Mouse (Mus musculus) small intestine, adult 2 months (tissue): ENCODE measurements around the gene Elovl2. TPM values are rescaled to one million over a fixed set of nuclear protein-coding genes. Genes with fewer than 3 reads are reported as not detected.
"Not testable (repeated sequence)": the region's sequence is repeated elsewhere in the genome, so short reads cannot be mapped to it uniquely, and the experiment has no call there.

ENCODE experiments used
- H3K27ac ChIP-seq: fragments of 200-500 bp; 2 replicates; pipeline ENCODE4 v1.5.1; 2012; ENCODE audit warnings: low read depth, low read length, control low read depth, inconsistent platforms; ENCODE audit not compliant: insufficient read depth
- H3K27me3 ChIP-seq: fragments of 200-500 bp; 2 replicates; pipeline ENCODE4 v1.6.1; 2012; ENCODE audit warnings: mild to moderate bottlenecking, moderate library complexity, low read length, inconsistent platforms; ENCODE audit not compliant: control insufficient read depth, insufficient read depth
- H3K36me3 ChIP-seq: fragments of 200-500 bp; 2 replicates; pipeline ENCODE4 v1.6.1; 2012; ENCODE audit warnings: mild to moderate bottlenecking, low read length, control low read depth, inconsistent platforms; ENCODE audit not compliant: control insufficient read depth, insufficient read depth
- H3K4me1 ChIP-seq: fragments of 200-500 bp; 2 replicates; pipeline ENCODE4 v1.6.1; 2012; ENCODE audit warnings: low read length, inconsistent platforms, mixed read lengths; ENCODE audit not compliant: control insufficient read depth, insufficient read depth, insufficient read length
- H3K4me3 ChIP-seq: fragments of 200-500 bp; 2 replicates; pipeline ENCODE4 v1.5.1; 2012; ENCODE audit warnings: low read depth, mild to moderate bottlenecking, control low read depth, inconsistent platforms, low read length, moderate library complexity
- CTCF ChIP-seq: fragments of 200-500 bp; IDR thresholded peaks from 2 replicates; pipeline ENCODE4 v1.5.1; 2012; ENCODE audit warnings: low read depth, mild to moderate bottlenecking, control low read depth, inconsistent platforms, low read length, moderate library complexity, mixed read lengths; ENCODE audit not compliant: insufficient replicate concordance, insufficient read length; ENCODE audit errors: extremely low read depth
- POLR2A ChIP-seq: fragments of 200-500 bp; IDR thresholded peaks from 2 replicates; pipeline ENCODE4 v1.6.1; 2012; ENCODE audit warnings: low read depth, mild to moderate bottlenecking, control low read depth, inconsistent platforms, low read length, moderate library complexity
- WGBS: fragments of 180-500 bp; shearing (Covaris S2); methylation state at CpG from one replicate; pipeline ENCODE4 v1.1.7; 2018; 5-methylcytosine and 5-hydroxymethylcytosine counted together
- polyA plus RNA-seq: library from polyadenylated mRNA; depleted of rRNA; stranded (reverse); fragments of >200 nt; gene quantifications from 2 replicates; pipeline ENCODE4 v1.2.3, GENCODE M21; 2012

Gene Elovl2
- polyA plus RNA-seq, 1 experiment, result 0.05 TPM

- 24% methylated on average over 1 of the region's 1 CpGs for WGBS
- Histone ChIP-seq H3K27me3 (peaks cover 16% of the 10 kb centered on the region), H3K4me1 (peaks cover 3% of the 10 kb centered on the region)
These were observed 1.1 kb downstream of the Elovl2 start for GRCm38 (mm10) chr13:41219056-41219455.

DNA sequence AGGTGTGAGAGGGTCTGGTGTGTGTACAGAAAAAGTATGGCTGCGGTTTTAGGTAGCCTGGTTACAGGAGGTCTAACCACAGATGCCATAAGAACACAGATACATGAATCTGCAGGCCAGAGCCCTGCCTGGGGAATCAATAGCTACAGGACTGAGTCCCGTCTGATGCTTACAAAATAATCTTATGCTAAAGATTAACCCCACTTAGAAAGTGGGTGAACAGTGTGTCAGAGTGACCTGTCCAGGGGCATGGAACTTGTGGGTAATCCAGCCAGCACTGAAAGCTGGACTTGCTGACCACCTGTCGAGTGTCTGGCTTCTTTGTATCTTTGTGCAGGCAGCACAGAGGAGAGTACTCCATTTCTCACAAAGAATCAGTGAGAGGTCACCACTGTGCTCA lies 4.0 kb downstream of the Elovl2 start:
- WGBS, result 81% methylated on average over 3 of the region's 3 CpGs
- no peaks in the 10 kb centered on the region for H3K36me3 ChIP-seq
- H3K27ac ChIP-seq, result no peak overlapping the region
- H3K27me3 ChIP-seq, result peaks cover 16% of the 10 kb centered on the region
- TF ChIP-seq POLR2A (no peak), CTCF (no peak)
- H3K4me3 ChIP-seq, result no peak overlapping the region
- peaks cover 3% of the 10 kb centered on the region for H3K4me1 ChIP-seq

More at GRCm38 (mm10) chr13:41219056-41219455, 1.1 kb downstream of the Elovl2 start:
- H3K36me3 ChIP-seq, result no peaks in the 10 kb centered on the region
- no peak for TF ChIP-seq CTCF
- TF ChIP-seq POLR2A, result no peak
- no peak overlapping the region for H3K27ac ChIP-seq
- H3K4me3 ChIP-seq, result no peak overlapping the region

- peaks cover 3% of the 10 kb centered on the region for H3K4me1 ChIP-seq
- H3K27me3 ChIP-seq, result peaks cover 13% of the 10 kb centered on the region
- TF ChIP-seq CTCF, result no peak
- TF ChIP-seq POLR2A, result no peak
- H3K4me3 ChIP-seq, result no peak overlapping the region
- WGBS, result 58% methylated on average over 6 of the region's 6 CpGs
- no peaks in the 10 kb centered on the region for H3K36me3 ChIP-seq
- no peak overlapping the region for H3K27ac ChIP-seq
These were observed 4.5 kb downstream of the Elovl2 start for GRCm38 (mm10) chr13:41215669-41216068.

- Histone ChIP-seq H3K4me3 (no peak overlapping the region), H3K4me1 (no peaks in the 10 kb centered on the region), H3K27me3 (no peaks in the 10 kb centered on the region), H3K27ac (no peak overlapping the region), H3K36me3 (no peaks in the 10 kb centered on the region)
- 58% methylated on average over 6 of the region's 6 CpGs for WGBS
- TF ChIP-seq CTCF (no peak), POLR2A (no peak)
These were observed 7.5 kb downstream of the Elovl2 start for GRCm38 (mm10) chr13:41212558-41213322.

GRCm38 (mm10) chr13:41211276-41211675 lies 8.9 kb downstream of the Elovl2 start:
- Histone ChIP-seq H3K27ac (no peak overlapping the region), H3K27me3 (no peaks in the 10 kb centered on the region), H3K36me3 (no peaks in the 10 kb centered on the region), H3K4me3 (no peak overlapping the region), H3K4me1 (no peaks in the 10 kb centered on the region)
- 57% methylated on average over 4 of the region's 4 CpGs for WGBS
- TF ChIP-seq CTCF, result no peak
- no peak for TF ChIP-seq POLR2A

GRCm38 (mm10) chr13:41206241-41206640 lies 14.0 kb downstream of the Elovl2 start:
- Histone ChIP-seq H3K4me1 (no peaks in the 10 kb centered on the region), H3K4me3 (no peak overlapping the region), H3K27ac (no peak overlapping the region), H3K36me3 (no peaks in the 10 kb centered on the region), H3K27me3 (no peaks in the 10 kb centered on the region)
- 83% methylated on average over 5 of the region's 5 CpGs for WGBS
- TF ChIP-seq POLR2A (no peak), CTCF (no peak)

DNA sequence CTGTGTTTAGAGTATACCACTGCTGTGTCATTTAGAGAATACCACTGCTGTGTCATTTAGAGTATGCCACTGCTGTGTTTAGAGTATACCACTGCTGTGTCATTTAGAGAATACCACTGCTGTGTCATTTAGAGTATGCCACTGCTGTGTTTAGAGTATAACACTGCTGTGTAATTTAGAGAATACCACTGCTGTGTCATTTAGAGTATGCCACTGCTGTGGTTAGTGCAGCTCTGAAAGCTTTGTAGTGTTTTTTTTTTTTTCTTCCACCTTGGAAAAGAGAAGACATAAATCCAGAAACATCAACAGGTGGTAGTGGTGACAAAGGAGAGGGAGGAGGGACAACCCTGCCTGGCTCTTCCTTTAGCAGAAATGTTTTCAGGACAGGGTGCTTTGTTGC lies 14.6 kb downstream of the Elovl2 start:
- H3K4me1 ChIP-seq, H3K27me3 ChIP-seq, H3K36me3 ChIP-seq, H3K27ac ChIP-seq, H3K4me3 ChIP-seq: not testable (repeated sequence)
